ENCODE assay signal across 14 mouse cellular contexts in the genomic region with DNA sequence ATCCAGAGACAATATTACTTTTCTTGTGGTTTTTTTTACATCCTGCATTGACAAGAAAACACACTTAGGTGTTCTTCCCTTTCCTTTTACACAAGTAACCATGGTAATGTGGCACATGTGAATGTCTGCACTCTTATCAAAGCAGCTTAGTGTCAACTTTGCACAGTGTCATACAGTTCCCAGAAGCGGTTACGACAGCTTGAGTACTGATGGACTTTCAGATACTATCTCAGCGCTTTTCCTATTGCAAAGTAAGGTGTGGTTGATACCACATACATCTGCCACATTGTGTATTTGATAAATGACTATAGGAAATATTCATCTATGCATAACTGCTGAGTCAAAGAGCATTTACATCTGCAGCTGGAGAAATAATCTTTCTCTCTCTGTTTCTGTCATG.
DNase-seq lines count a peak whose midpoint lies in the region; ATAC-seq lines count a peak whose summit lies in the region.
"Had no signal": no experiment of that assay in that cellular context is flagged by ENCODE, and none has a peak within 500 bp of the region (broad histone marks: within the 10 kb centered on the region; RNA-seq: fewer than 3 reads in every experiment).

No protein-coding gene starts in this region.

- ATAC-seq in heart, embryonic 16.5 days (replicated peaks; ENCODE audit: extremely low read depth, insufficient read depth, low FRiP score): peak; percentile 23; the same call in 1 of the 2 replicates
- ATAC-seq in liver, embryonic 13.5 days (ENCODE audit: low read depth): peak; percentile 88
- ATAC-seq in forebrain, embryonic 12.5 days (ENCODE audit: low FRiP score): no peak

- no peak overlapping the region for H3K4me3 ChIP-seq in heart, embryonic 16.5 days (ENCODE audit: low read length)
- no peak overlapping the region for H3K4me3 ChIP-seq in liver, embryonic 13.5 days (replicated peaks)
- no peak overlapping the region for H3K4me3 ChIP-seq in forebrain, embryonic 12.5 days (replicated peaks)
- no peak overlapping the region for H3K4me3 ChIP-seq in limb, embryonic 10.5 days
- H3K4me3 ChIP-seq: hindbrain, embryonic 10.5 days; kidney, embryonic 15.5 days; stomach, embryonic 15.5 days had no signal

- no peaks in the 10 kb centered on the region for H3K36me3 ChIP-seq in heart, embryonic 16.5 days (ENCODE audit: control insufficient read depth, insufficient read depth)
- H3K36me3 ChIP-seq in liver, embryonic 13.5 days: no peaks in the 10 kb centered on the region
- no peaks in the 10 kb centered on the region for H3K36me3 ChIP-seq in forebrain, embryonic 12.5 days (replicated peaks)
- H3K36me3 ChIP-seq in limb, embryonic 10.5 days: no peaks in the 10 kb centered on the region
- H3K36me3 ChIP-seq: hindbrain, embryonic 10.5 days; kidney, embryonic 15.5 days; stomach, embryonic 15.5 days had no signal

- no peak for DNase-seq in heart, adult 9 months (ENCODE audit: low spot score in 2 of 2)
- peak; percentile 29 for DNase-seq in c-Kit-positive CD71-positive TER-119-positive erythroid progenitor cells, embryonic 14.5 days (ENCODE audit: low spot score)
- DNase-seq in liver, embryonic 13.5 days: peak; percentile 5
- peak; percentile 76 for DNase-seq in thymus, postnatal 0 days (ENCODE audit: low spot score)
- DNase-seq in cerebellum, postnatal 36 days: no peak
- DNase-seq in limb, embryonic 10.5 days (ENCODE audit: low spot score): no peak
- DNase-seq: embryo, embryonic 11 days; heart, adult 18-20 months had no signal

- H3K4me2 ChIP-seq in heart, embryonic 16.5 days (ENCODE audit: low read depth, low read length): no peak overlapping the region
- H3K4me2 ChIP-seq in liver, embryonic 13.5 days: no peak overlapping the region; the same call in 1 of the 2 replicates
- H3K4me2 ChIP-seq in forebrain, embryonic 12.5 days: no peak overlapping the region
- H3K4me2 ChIP-seq: kidney, embryonic 15.5 days; midbrain, embryonic 11.5 days; stomach, embryonic 15.5 days had no signal

- H3K9ac ChIP-seq in heart, embryonic 16.5 days (ENCODE audit: low read length): no peak overlapping the region
- H3K9ac ChIP-seq in liver, embryonic 13.5 days: no peak overlapping the region
- H3K9ac ChIP-seq in forebrain, embryonic 12.5 days: no peak overlapping the region
- H3K9ac ChIP-seq: kidney, embryonic 15.5 days; stomach, embryonic 15.5 days had no signal

- H3K27ac ChIP-seq in heart, embryonic 16.5 days (ENCODE audit: low read length): no peak overlapping the region
- H3K27ac ChIP-seq in liver, embryonic 13.5 days: no peak overlapping the region
- no peak overlapping the region for H3K27ac ChIP-seq in forebrain, embryonic 12.5 days
- no peak overlapping the region for H3K27ac ChIP-seq in limb, embryonic 10.5 days
- H3K27ac ChIP-seq: hindbrain, embryonic 10.5 days; kidney, embryonic 15.5 days; stomach, embryonic 15.5 days had no signal

- H3K4me1 ChIP-seq in heart, embryonic 16.5 days (ENCODE audit: control insufficient read depth, insufficient read depth, low read length): no peaks in the 10 kb centered on the region
- peaks cover 16% of the 10 kb centered on the region for H3K4me1 ChIP-seq in liver, embryonic 13.5 days (replicated peaks)
- H3K4me1 ChIP-seq in forebrain, embryonic 12.5 days: peaks cover 6% of the 10 kb centered on the region; the same call in 1 of the 2 replicates
- H3K4me1 ChIP-seq in limb, embryonic 10.5 days: peaks cover 41% of the 10 kb centered on the region
- H3K4me1 ChIP-seq: kidney, embryonic 15.5 days; stomach, embryonic 15.5 days had no signal

- no peaks in the 10 kb centered on the region for H3K9me3 ChIP-seq in heart, embryonic 16.5 days (replicated peaks; ENCODE audit: control insufficient read depth, low read length)
- no peaks in the 10 kb centered on the region; the same call in 1 of the 2 replicates for H3K9me3 ChIP-seq in liver, embryonic 13.5 days (replicated peaks)
- no peaks in the 10 kb centered on the region for H3K9me3 ChIP-seq in forebrain, embryonic 12.5 days
- no peaks in the 10 kb centered on the region for H3K9me3 ChIP-seq in limb, embryonic 10.5 days (replicated peaks)
- H3K9me3 ChIP-seq: hindbrain, embryonic 10.5 days; kidney, embryonic 15.5 days; stomach, embryonic 15.5 days had no signal

- WGBS in heart, embryonic 16.5 days: 37% methylated on average over 3 of the region's 3 CpGs
- 19% methylated on average over 3 of the region's 3 CpGs for WGBS in liver, embryonic 13.5 days (ENCODE audit: insufficient replicate concordance)
- 93% methylated on average over 3 of the region's 3 CpGs for WGBS in forebrain, embryonic 12.5 days
- WGBS in limb, embryonic 10.5 days: 93% methylated on average over 3 of the region's 3 CpGs

- H3K27me3 ChIP-seq in heart, embryonic 16.5 days (ENCODE audit: control insufficient read depth, insufficient read depth, low read length): no peaks in the 10 kb centered on the region
- no peaks in the 10 kb centered on the region for H3K27me3 ChIP-seq in liver, embryonic 13.5 days
- H3K27me3 ChIP-seq in forebrain, embryonic 12.5 days: no peaks in the 10 kb centered on the region
- H3K27me3 ChIP-seq in limb, embryonic 10.5 days (ENCODE audit: low read depth, poor library complexity, severe bottlenecking): no peaks in the 10 kb centered on the region
- H3K27me3 ChIP-seq: kidney, embryonic 15.5 days; stomach, embryonic 15.5 days had no signal

Comparison
In these comparisons a context has a peak if more than half of its experiments do, and no peak if none do; other contexts are left out.
1. DNase-seq: peak in c-Kit-positive CD71-positive TER-119-positive erythroid progenitor cells, embryonic 14.5 days (single experiment), liver, embryonic 13.5 days (single experiment) and thymus, postnatal 0 days (single experiment); none in heart, adult 9 months (0 of 2), cerebellum, postnatal 36 days (0 of 2) and limb, embryonic 10.5 days (single experiment).